Mouse (Mus musculus) neural tube, embryonic 11.5 days (tissue): ENCODE data around the gene Crtc3. TPM values are rescaled to one million over a fixed set of nuclear protein-coding genes. Genes with fewer than 3 reads are reported as not detected.

Experiments used
- ATAC-seq: fragments of 200-750 bp; cut with Nextera tagmentation; 2 replicates; pipeline ENCODE4 v1.8.0; 2017; ENCODE audit warnings: moderate number of reproducible peaks, mild to moderate bottlenecking, moderate TSS enrichment, moderate library complexity; ENCODE audit not compliant: insufficient read depth, low FRiP score, low TSS enrichment
- DNase-seq: peaks from one replicate; pipeline ENCODE4 v3.0.0-alpha.2; 2015; ENCODE audit warnings: low spot score
- H3K27ac ChIP-seq: fragments of 300-500 bp; sonication (generic); 2 replicates; pipeline ENCODE4 v1.5.1; 2014; ENCODE audit warnings: low read depth, mild to moderate bottlenecking, low read length
- H3K27me3 ChIP-seq: fragments of 300-500 bp; sonication (generic); 2 replicates; pipeline ENCODE4 v1.6.1; 2014; ENCODE audit warnings: mild to moderate bottlenecking, low read length, mixed read lengths; ENCODE audit not compliant: control insufficient read depth, insufficient read depth
- H3K36me3 ChIP-seq: fragments of 300-500 bp; sonication (generic); 2 replicates; pipeline ENCODE4 v1.6.1; 2014; ENCODE audit warnings: mild to moderate bottlenecking, low read length, moderate library complexity, mixed read lengths; ENCODE audit not compliant: control insufficient read depth, insufficient read depth
- H3K4me1 ChIP-seq: fragments of 300-500 bp; sonication (generic); 2 replicates; pipeline ENCODE4 v1.6.1; 2014; ENCODE audit warnings: low read length, mixed read lengths; ENCODE audit not compliant: control insufficient read depth, insufficient read depth
- H3K4me2 ChIP-seq: fragments of 300-500 bp; sonication (generic); 2 replicates; pipeline ENCODE4 v1.6.1; 2014; ENCODE audit warnings: low read depth, mild to moderate bottlenecking, moderate library complexity
- H3K4me3 ChIP-seq: fragments of 300-500 bp; sonication (generic); 2 replicates; pipeline ENCODE4 v1.5.1; 2014; ENCODE audit warnings: low read depth, low read length
- H3K9ac ChIP-seq: fragments of 300-500 bp; sonication (generic); 2 replicates; pipeline ENCODE4 v1.6.1; 2014; ENCODE audit warnings: mild to moderate bottlenecking, low read length
- H3K9me3 ChIP-seq: fragments of 300-500 bp; sonication (generic); 2 replicates; pipeline ENCODE4 v1.6.1; 2016; ENCODE audit warnings: low read length; ENCODE audit not compliant: control insufficient read depth
- WGBS: fragments of 180-500 bp; shearing (Covaris S2); extraction: QIAGEN DNeasy Blood & Tissue Kit; methylation state at CpG from one replicate; pipeline ENCODE4 v1.1.7; 2014; 5-methylcytosine and 5-hydroxymethylcytosine counted together
- polyA plus RNA-seq: library from polyadenylated mRNA; unstranded; fragments of >200 nt; fragmentation: Nextera tagmentation; extraction: Ambion mirVana; gene quantifications from 2 replicates; pipeline ENCODE4 v1.2.1, GENCODE M21; 2014

Crtc3 gene
- polyA plus RNA-seq, 1 experiment from 2014 or later, result 11.8 TPM

DNA sequence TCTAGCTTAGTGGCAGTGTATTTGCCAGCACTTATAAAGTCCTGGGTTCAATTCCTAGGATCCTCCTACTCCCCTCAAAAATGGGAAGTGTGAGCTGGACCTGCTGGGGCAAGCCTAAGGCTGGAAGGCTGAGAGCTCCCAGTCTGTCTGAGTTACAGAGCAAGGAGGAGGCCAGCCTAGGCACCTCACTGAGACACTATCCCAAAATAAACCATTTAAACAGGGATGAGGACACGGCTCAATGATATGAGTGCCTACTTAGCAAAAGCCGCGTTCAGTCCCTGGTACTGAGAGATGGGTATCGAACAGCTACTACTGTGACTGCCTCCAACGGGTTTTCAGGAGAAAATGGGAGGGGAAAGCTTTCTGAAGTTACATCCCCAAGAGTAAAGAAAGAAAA is 33.8 kb downstream of the Crtc3 start:
- Histone ChIP-seq H3K27ac (no peak overlapping the region), H3K4me3 (no peak overlapping the region), H3K9me3 (no peaks in the 10 kb centered on the region), H3K4me1 (0 out of 2 replicates have a peak, but pooled peaks cover 4% of the 10 kb centered on the region), H3K36me3 (no peaks in the 10 kb centered on the region; the same call in 1 of the 2 replicates), H3K9ac (no peak overlapping the region), H3K4me2 (no peak overlapping the region), H3K27me3 (no peaks in the 10 kb centered on the region)
- WGBS, result 73% methylated on average over 5 of the region's 5 CpGs
- ATAC-seq (no peak), DNase-seq (no peak)

DNA sequence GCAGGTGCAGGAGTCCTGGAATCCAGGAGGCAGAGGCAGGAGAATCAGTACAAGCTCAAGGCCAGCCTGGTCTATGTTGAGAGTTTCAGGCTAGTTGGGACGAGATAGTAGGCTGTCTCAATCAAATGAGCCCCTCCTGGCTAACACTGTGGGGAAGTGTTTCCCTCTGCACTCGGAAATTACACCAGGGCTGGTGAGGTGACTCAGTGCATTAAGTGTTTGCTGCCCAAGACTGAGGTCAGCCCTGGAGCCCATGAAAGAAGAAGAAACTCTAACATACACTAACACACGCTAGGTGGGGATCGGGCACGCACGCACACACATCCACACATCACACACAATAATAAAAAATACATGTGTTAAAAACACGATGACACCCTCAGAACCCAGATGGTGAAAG is 34.3 kb downstream of the Crtc3 start:
- Histone ChIP-seq H3K9me3 (no peaks in the 10 kb centered on the region), H3K4me2 (no peak overlapping the region), H3K4me3 (no peak overlapping the region), H3K9ac (no peak overlapping the region), H3K4me1 (0 out of 2 replicates have a peak, but pooled peaks cover 4% of the 10 kb centered on the region), H3K27ac (no peak overlapping the region), H3K36me3 (no peaks in the 10 kb centered on the region; the same call in 1 of the 2 replicates), H3K27me3 (no peaks in the 10 kb centered on the region)
- no peak for DNase-seq
- no peak for ATAC-seq
- WGBS, result 91% methylated on average over 7 of the region's 7 CpGs

DNA sequence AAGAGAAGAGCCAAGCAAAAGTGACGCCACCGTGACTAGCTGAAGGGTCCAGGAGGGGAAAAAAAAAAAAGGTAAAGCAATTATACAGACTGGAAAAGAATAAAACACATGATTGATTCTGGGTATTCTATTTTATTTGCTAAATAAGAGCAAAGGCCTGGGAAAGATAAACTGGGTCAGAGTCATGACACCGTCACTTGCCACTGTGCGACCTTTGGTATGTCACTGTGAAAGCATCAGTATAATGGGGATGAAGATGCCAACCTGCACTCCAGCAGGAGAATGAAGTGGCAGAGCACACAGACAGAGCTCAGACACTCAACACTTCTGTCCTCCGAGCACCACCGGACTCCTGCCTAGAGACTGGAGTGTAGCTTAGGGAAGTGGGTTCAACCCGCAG is 34.7 kb downstream of the Crtc3 start:
- no peak overlapping the region for H3K27ac ChIP-seq
- ATAC-seq (no peak), DNase-seq (no peak)
- H3K36me3 ChIP-seq, result no peaks in the 10 kb centered on the region; the same call in 1 of the 2 replicates
- no peak overlapping the region for H3K9ac ChIP-seq
- H3K4me1 ChIP-seq, result 0 out of 2 replicates have a peak, but pooled peaks cover 4% of the 10 kb centered on the region
- no peak overlapping the region for H3K4me3 ChIP-seq
- no peaks in the 10 kb centered on the region for H3K27me3 ChIP-seq
- H3K9me3 ChIP-seq, result no peaks in the 10 kb centered on the region
- WGBS, result 92% methylated on average over 7 of the region's 7 CpGs
- no peak overlapping the region for H3K4me2 ChIP-seq

DNA sequence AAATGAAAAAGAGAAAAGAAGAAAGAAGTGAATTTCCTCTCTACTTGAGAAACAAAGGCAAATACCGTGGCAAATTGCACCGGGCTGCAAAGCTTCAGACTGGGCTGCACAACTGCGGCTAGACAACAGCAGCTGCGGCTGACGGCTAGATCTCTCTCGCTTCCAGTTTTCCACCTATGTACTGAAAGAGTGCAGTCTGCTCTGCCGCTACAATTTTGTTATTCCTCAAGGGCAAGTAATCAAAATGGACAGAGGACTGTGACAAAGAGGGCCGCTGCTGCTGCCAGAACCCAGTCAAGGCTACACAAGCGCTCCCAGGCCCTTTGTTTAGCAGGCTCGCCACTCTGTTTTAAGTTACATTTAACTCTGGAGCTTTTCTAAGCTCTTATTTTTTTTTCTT is 35.6 kb downstream of the Crtc3 start:
- Histone ChIP-seq H3K27me3 (no peaks in the 10 kb centered on the region), H3K4me2 (no peak overlapping the region), H3K9ac (no peak overlapping the region), H3K4me1 (0 out of 2 replicates have a peak, but pooled peaks cover 4% of the 10 kb centered on the region), H3K9me3 (no peaks in the 10 kb centered on the region), H3K27ac (no peak overlapping the region), H3K4me3 (no peak overlapping the region), H3K36me3 (no peaks in the 10 kb centered on the region; the same call in 1 of the 2 replicates)
- DNase-seq (no peak), ATAC-seq (no peak)
- WGBS, result 69% methylated on average over 10 of the region's 10 CpGs

DNA sequence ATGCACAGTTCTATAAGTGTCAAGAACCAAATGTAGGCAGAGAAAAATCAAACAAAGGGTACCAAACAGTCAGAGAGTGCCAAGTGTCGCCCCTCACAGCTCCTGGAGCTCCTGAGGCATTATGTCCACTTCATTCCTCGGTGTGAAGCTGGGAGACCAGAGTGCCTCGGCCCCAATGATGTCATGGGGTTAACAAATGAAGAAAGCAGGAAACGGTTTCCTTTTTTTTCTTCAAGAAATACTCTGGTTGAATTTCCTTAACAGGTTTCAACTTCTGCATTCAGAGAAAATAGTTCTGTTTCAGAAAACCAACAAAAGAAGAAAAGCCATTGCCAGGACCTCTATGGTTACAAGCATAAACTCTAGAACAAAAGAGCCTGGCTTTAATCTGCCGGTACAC is 36.4 kb downstream of the Crtc3 start:
- no peaks in the 10 kb centered on the region for H3K4me1 ChIP-seq
- no peaks in the 10 kb centered on the region for H3K9me3 ChIP-seq
- H3K27me3 ChIP-seq, result no peaks in the 10 kb centered on the region
- no peak overlapping the region for H3K27ac ChIP-seq
- WGBS, result 52% methylated on average over 5 of the region's 5 CpGs
- H3K4me2 ChIP-seq, result no peak overlapping the region
- H3K4me3 ChIP-seq, result no peak overlapping the region
- H3K36me3 ChIP-seq, result no peaks in the 10 kb centered on the region
- no peak for ATAC-seq
- DNase-seq, result no peak
- no peak overlapping the region for H3K9ac ChIP-seq

DNA sequence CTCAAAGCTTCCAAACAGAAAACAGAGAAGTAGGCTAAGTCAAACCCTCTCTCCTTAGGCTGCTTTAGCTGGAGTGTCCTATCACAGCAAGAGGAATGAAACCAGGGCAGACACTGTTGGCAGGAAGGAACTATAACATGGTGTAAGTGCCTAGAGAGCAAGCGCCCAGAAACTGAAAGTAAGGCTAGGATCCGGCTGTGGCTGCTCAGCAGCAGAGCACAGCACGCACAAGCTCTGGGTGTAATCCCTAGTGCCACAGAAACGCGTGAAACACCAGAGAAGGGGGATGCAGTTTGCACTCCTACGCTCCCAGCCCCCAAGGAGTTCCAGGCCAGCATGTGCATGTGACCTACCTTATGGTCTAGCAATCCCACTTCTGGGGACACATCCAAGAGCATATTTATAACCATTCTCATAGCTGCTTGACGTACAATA is 41.2 kb downstream of the Crtc3 start:
- no peak overlapping the region for H3K9ac ChIP-seq
- 87% methylated on average over 7 of the region's 7 CpGs for WGBS
- no peak for DNase-seq

DNA sequence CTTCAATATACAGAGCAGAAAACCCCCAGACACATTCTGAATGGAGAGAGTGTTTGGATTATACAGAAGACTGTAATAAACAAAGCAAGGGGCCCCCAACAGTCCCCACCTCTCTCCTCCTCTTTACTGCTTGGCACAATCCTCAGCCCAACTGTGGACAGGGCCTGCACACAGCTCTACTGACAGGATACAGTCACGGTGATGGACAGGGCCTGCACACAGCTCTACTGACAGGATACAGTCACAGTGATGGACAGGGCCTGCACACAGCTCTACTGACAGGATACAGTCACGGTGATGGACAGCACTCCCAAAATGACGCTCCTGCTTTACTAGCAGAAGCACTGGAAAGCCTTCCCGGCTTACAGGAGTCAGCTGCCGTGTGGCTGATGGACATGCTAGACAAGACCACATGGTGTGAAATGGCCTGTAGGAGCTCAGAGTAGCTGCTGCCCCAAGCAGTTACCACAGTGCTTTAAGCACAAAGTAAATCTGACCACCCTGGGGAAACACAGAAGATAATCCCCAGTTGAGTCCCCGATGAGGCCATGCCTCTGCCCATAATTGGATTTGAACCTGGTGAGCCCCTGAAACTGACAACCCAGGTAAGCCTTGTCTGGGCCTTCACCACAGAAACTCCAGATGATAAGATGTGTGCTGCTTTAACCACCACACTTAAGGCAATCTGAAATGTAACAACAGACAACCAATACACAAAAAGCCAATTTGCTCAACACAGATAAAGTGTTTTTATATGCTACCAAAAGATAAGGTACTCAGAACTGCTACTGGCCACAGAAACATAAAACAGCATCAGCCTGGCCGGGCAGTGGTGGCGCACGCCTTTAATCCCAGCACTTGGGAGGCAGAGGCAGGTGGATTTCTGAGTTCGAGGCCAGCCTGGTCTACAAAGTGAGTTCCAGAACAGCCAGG is 42.3 kb downstream of the Crtc3 start:
- no peaks in the 10 kb centered on the region for H3K9me3 ChIP-seq
- H3K27me3 ChIP-seq, result no peaks in the 10 kb centered on the region
- H3K4me2 ChIP-seq, result no peak overlapping the region
- H3K4me3 ChIP-seq, result no peak overlapping the region
- H3K36me3 ChIP-seq, result no peaks in the 10 kb centered on the region
- H3K4me1 ChIP-seq, result peaks cover 7% of the 10 kb centered on the region; the same call in 1 of the 2 replicates
- no peak overlapping the region for H3K9ac ChIP-seq
- ATAC-seq (no peak), DNase-seq (no peak)
- H3K27ac ChIP-seq, result no peak overlapping the region
- WGBS, result 89% methylated on average over 10 of the region's 10 CpGs

More for the DNA sequence above, 41.2 kb downstream of the Crtc3 start:
- Histone ChIP-seq H3K4me3 (no peak overlapping the region), H3K27me3 (no peaks in the 10 kb centered on the region), H3K9me3 (no peaks in the 10 kb centered on the region), H3K4me2 (no peak overlapping the region), H3K27ac (no peak overlapping the region), H3K4me1 (no peaks in the 10 kb centered on the region), H3K36me3 (no peaks in the 10 kb centered on the region)
- ATAC-seq, result no peak

DNA sequence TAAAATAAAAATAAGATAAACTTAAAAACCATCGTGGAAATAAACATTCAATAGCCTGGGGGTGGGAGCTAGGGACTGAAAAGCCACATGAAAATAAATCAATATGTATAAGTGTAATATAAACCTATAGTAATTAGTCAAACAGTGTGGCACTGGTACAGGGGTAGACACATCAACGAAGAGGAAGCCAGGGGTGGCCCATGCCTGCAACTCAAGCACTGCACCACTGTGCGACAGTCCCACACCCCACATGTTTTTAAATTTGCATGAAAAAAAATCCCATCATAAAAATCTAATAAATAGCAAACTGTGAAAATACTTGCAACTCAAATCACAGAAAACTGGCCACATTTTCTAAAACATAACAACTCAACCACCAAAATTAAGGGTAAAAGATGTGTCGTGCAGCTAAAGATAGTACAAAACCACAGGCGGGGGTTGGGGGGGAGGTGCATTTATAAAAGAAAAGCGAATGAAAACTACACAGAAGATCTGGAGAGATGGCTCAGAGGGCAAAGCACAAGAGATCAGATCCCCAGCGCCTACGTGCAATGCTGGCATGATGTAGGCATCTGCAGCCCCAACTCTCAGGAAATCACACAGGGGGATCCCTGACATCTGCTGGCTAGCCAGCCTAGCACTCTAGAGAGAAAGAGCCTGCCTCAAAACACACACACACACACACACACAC is 45.6 kb downstream of the Crtc3 start:
- Histone ChIP-seq H3K4me3 (no peak overlapping the region), H3K9ac (no peak overlapping the region), H3K4me1 (peaks cover 8% of the 10 kb centered on the region; the same call in 1 of the 2 replicates), H3K4me2 (no peak overlapping the region), H3K27me3 (no peaks in the 10 kb centered on the region), H3K9me3 (no peaks in the 10 kb centered on the region), H3K36me3 (no peaks in the 10 kb centered on the region), H3K27ac (no peak overlapping the region)
- ATAC-seq (no peak), DNase-seq (no peak)
- 84% methylated on average over 8 of the region's 8 CpGs for WGBS
